Mouse (Mus musculus) T-cell, adult 2 months (primary cell): ENCODE data around the gene Egln1.

ENCODE experiments used
- DNase-seq: peaks from one replicate; pipeline ENCODE4 v3.0.0; 2022; ENCODE audit warnings: low spot score

The Egln1 gene

DNA sequence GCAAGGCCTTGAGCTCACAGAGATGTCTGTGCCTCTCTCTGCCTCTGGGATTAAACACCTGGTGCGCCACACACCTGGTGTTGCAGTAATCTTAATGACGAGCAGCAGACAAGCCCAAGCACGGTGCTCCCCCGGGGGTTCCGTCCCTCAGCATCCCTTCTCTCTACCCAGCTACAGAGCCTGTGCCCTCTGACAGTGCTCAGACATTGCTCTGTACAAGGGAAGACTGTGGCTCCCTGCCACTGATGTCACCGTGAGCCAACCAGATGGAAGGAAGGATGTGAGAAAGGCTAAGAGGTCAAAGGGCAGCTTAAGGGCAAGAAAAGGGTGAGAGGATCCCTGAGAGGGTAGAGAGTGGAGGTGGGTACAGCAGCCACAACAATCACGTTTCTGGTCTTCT lies 4.7 kb downstream of the Egln1 start:
- no peak for DNase-seq

DNA sequence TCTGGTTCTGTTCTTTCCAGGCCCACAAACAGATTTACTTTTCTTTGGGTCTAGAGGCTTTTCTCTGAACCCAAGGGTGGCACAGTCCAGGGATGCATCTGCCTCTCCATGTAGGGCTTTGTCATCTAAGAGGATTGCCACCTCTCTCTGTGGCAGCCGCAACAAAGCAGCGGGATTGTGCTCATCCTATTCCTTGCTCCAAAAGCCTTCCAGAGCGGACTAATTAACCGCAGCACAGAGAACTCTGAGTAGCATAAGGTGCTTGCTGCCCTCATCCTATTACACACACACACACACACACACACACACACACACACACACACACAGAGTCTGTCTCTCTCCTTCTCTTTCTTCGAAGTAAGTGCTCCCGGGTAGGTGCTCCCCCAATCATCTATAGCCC lies 5.3 kb downstream of the Egln1 start:
- no peak for DNase-seq

DNA sequence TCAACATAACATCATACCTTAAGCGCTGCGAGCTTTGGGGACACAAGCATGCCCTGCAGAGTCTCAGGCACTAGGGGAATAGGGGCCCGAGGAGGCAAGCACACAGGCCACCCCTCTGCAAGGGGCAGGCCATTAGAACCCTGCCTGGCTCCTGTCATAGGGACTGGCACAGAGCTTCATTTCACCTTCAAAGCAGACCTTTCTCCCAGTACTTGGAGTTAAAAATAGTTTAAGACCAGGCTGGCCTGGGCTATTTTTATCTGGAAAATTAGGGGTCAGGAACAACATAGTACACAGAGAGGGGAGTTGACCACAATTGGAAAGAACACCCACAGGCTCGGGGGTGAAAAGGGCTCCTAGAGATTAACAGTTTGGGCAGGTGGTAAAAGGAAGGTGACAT lies 11.8 kb downstream of the Egln1 start:
- DNase-seq: no peak

DNA sequence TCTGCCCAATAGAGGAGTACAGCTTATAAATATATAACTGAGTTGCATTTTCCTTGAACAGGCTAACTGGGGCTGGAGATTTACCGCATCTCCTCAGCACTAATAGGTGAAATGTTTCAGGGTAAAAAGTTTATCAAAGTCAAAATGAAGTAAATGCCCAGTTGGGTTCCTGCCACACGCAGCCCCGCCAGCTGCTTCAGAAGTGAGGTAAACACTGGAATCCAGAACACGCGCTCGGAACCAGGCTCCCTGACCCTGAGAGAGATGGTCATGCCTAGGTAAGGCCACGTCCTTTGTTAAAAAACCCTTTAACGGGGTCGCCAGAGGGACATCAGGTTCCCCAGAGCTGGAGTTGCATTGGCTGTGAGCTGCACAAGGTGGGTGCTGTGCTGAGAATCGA lies 12.4 kb downstream of the Egln1 start:
- DNase-seq: no peak

DNA sequence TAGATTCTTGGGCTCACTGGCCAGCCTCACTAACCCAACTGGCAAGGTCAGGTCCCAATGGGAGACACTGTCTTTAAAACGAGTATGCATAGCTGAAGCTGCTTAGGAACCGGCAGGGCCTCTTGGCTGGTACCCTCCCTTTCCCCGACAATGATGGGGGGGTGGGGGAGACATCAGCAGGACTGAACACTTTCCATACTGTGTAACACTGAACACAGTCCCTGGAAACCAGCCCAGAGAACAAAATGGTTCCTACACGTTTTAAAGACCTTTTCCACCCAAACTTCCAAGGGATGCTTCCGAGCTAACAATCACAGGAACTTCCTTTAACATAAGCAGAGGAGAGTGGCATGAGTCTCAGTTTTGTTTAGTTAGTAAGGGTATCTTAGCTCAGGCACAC lies 14.0 kb downstream of the Egln1 start:
- no peak for DNase-seq

DNA sequence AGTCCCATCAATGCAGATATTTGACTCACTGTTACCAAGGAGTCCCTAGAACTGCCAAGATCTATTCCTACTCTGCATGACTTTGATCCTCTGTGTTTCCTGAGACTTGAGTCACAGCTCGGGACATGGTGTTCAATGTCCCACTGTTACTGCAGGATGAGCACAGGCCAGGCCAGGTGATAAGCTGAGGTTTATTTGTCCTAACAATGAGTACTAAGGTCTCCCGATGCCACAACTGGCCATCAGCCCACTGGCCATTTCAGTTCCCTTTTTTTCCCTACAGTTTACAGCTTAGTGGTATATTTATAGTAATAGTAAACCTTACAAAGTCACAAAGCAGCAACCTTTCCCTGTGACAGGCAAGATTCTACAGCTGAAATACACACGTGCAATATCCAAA lies 16.7 kb downstream of the Egln1 start:
- no peak for DNase-seq

DNA sequence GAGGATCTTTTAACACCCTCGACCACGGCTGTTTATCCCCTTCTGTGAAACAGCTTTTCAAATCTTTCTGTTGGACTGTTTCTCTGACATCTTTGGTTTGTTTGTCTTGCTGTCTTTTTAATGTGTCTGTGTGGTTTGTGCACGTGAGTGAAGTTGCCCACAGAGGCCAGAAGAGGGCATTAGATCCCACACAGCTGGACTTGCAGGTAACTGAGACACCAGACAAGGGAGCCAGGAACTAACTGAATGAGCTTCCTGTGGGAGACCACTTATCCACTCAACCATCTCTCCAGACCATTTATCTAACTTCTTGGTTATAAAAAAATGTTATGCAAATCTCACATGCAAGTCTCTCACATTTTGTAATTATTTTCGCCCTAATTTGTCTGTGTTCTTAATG lies 18.5 kb downstream of the Egln1 start:
- DNase-seq: no peak

DNA sequence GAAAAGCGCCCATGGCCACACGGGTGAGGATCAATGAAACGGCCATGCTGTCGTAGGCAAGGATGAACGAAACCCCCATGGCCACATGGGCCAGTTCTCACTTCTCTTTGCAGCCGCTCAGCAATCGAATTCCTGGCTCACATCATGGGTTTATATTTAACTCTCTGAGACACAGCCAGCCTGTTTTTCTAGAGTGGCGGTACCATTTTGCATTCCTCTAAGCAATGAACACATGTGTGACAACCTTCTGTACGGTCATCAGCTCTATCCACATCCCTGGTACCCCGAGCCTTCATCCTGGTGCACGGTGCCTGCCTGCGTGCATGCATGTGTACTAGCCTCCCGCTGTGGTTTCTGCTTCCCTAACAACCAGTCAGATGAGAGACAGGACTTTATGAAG lies 19.0 kb downstream of the Egln1 start:
- DNase-seq: no peak

DNA sequence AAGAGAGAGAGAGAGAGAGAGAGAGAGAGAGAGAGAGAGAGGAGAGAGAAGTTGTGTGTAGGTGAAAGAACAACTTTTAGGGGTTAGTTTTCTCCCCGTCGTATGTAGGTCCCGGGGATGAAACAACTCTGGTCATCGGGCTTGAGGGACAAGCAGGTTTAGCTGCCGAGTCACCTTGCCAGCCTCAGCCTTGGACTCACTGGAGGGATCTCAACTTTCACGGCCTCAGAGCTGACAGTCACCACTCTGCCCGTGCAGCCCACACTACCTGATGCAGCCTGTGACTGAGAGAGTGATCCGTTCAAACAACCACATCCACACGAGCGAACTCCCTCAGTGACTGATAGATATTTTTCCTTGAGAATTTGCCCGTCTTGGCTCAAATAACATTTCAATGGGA lies 20.1 kb downstream of the Egln1 start:
- no peak for DNase-seq

DNA sequence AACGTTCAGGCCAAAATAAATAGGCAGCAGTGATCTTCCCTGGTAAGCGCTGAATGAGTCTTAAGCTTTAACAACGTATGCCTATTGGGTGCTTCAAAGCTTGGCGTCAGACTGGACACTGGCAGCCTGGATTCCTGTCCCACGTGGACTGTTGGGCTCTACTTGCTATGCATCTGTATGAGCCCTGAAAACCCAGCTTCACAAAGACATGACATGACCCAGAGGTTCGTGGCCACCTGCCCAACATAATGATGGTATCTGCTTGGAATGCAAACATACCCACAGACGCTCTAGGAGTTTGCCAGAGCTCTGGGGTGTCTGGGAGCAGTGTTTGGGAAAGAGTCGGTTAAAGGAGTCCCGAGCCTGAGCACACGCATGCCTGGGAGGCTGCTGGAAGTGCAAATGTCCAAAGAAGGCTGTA lies 22.8 kb downstream of the Egln1 start:
- DNase-seq: no peak

DNA sequence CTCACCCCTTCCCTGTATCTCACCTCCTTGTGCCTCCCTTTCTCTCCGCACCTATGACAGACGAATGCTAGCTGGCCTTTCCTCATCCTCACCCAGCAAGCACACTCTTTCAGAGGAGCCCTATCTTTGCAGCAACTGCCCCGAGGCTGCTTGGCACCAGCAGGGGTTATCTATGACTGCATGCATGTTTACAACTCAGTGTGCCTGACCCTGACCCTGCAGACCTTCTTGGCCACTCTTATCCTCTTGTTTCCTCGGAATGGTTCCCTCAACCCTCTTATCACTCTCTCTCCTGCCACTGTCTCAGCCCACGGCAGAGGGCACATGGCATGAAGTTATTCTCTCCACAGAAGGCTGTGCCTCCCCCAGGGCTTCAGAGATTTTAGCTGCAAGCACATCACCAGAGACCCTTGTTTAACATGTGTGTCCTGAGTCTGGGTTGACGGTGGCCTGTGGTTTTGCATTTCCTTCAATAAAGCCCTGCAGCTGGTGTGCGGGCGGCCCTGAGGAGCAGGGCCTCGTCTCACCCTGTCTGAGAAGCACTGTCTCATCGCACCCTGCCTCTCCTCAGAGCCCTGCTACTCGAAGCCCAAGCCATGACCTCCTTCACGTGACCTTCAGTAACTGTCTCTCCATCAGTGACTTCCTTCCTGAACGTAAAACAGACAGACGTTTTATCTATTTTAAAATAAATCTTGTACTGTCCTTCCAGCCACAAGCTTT lies 23.4 kb downstream of the Egln1 start:
- DNase-seq: no peak

DNA sequence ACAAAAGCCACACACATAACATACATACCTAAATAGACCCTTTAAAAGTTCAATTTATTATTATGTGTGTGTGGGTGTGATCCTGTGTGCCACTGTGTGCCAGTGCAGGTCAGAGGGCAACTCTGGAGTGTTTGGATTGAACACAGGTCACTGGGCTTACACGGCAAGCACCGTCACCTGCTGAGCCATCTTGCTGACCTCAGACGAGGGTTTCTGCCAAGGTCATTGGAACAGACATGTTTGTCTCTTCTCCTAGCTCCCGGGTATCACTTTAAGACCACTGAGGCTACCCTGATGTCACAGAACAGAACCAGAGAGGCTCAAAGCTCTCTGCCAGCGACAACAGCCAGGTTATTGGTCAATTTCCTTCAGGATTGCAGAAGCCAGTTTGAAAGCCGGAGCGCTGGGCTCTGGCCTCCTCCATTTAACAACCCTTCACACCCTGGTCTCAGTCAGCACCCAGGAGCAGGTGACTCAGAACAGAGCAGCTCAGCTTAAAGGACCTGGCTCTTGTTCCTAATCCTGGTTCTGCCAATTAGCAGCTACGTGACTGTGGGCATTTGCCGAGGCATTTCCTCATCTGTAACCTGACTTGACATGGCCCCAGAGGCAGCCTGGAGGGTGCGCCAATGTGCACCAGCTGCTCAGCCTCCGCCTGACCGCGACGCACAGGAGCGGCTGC lies 25.0 kb downstream of the Egln1 start:
- no peak for DNase-seq

DNA sequence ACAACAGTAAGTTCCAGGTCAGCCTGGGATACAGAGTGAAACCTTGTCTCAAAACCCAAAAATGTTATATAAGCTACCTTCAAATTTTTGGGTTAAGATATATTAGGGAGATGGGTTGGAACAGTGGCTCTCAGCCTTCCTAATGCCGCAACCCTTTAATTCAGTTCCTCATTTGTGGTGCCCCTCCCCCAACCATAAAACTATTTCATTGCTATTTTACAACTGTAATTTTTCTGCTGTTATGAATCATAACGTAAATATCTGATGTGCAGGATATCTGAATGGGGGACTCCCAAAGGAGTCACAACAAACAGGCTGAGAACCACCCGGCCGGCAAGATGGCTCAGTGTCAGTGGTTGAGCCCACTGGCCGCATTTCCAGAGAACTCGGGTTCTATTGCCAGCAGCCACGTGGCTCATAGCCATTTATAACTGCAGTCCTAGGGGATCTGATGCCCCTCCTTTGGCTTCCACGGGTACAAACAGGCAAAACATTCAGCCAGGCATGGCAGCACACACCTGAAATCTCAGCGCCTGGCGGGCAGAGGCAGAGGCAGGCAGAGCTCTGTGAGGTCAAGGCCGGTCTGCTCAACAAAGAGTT lies 26.5 kb downstream of the Egln1 start:
- DNase-seq: no peak

DNA sequence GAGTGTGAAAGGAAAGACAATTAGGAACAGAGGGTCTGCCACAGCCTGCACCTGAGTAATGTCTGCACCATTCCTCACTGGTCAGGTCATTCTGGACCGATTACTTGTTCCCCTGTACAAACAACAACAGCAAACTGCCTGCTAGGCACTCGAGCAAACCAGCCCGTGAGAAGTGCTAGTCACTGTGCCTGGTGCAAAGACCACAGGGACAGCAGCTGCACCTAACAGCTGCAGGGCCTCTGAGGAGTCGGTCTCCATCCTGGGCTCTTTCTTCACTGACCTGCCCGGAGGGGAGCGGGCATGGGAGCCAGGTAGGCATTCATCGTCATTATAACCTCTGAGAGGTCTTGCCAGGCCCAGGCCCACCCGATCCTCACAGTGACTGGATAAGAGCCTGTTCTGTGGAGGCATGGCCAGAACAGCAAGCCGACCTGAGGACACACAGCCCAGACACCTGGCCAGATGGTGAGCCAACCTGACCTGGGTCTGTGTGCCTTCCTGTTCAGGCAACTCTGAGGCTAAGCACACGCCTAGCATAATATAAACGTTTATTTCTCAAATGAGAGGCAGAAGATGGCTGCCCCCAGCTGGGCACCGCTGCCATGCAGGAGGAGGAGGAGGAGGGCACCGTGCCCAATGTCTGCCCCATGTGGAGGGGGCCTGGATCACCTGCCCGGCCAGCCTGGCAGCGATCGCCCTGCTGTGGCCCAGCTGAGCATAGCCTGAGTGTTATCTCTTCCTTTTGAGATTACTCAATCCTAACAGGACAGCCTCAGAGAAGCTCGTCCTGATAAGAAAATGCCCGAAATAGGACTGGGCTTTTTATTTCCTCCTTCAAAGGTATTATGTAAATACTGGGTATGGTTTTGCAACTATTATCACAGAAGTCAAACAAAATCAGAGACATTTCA lies 27.5 kb downstream of the Egln1 start:
- DNase-seq: no peak

DNA sequence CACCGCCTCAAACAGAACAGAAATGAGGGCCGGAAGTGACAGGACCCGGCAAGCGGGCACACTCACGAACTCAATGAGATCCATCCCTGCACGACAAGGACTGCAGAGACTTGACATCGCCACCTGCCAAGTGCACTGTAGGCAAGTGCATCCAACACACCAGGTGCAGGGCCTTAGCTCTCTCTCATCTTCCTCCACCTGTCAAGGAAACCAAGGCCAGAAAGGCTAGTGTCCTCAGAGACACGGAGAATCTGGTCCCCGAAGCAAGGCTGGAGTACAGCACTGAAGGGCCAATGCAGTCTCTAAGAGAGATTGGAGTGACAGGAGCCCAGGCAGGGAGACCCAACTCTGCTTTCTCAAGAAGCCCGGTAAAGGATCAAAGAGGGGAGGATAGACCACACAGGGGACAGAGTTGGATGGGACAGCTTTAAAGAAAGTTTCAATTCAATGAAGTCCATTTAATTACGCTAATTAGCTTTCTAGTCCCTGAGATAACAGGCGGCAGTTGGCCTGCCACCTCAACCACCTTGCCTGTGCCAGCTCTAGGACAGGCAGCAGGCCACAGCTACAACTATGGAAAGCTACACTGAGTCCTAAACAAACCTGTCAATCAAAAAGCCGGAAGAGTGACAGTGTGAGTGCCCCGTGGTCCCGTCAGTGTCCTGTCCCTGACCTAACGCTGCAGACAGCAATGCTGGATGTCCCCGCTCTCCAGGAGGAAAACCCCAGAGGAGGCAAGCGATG lies 31.2 kb downstream of the Egln1 start:
- DNase-seq: no peak

DNA sequence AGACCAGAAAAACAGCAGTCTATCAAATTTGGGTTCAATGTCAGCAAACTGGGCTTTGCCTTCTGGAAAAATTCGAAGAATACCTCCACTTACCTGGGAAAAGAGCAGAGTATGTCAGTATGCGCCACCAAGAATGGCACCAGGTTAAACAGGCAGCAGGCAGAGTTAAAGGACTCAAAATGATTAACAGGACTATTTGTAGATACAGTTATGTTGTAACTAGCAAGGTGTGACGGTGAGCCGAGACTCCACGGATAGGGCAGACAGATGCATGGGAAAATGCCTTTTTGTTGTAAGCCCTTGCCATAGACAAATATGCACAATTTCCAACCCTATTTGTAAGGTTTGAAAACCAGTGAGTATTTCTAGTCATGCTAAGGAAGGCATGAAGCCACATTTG lies 35.1 kb downstream of the Egln1 start:
- DNase-seq: no peak

DNA sequence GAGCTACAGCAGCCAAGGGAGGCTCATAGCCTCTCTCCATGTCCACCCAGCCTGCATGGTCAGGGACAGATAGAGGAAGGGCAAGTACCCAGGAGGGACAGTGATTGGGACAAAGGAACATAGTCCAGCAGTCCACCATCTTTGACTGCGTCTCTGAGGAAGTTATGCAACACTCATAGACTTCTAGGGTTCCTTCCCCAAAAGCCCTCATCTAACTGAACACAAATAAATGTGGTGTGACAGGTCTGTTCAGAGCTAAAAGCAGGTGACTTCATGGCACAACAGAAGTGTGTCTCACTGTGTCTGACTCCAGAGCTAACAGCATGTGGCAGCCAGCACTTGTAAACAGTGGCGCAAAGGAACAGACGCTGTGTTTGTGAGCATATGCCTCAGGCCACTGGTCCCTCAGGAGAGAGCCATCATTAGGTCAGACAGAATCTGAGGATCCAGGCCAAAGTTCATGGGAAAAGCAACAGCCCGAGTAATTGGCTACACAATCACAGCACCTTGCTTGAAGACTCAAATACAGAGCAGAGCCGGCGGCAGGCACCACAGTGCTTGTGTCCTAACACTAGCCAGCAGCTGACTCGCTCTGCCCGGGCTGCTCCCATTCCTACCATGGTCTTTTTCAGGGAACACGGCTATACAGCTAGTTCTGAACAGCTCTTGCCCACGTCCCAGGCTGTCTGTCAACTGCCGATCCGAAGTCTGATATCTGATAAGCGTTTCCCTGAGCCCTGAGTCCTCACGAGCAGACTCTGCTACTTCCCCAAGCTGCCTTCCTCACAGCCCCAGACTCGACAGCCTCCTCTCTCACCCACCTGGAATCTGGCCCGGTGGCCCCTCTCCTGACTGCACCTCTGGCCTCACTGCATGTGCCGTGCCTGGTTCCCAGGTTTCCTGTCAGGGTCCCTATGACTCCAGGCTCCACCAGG lies 36.9 kb downstream of the Egln1 start:
- DNase-seq: no peak

DNA sequence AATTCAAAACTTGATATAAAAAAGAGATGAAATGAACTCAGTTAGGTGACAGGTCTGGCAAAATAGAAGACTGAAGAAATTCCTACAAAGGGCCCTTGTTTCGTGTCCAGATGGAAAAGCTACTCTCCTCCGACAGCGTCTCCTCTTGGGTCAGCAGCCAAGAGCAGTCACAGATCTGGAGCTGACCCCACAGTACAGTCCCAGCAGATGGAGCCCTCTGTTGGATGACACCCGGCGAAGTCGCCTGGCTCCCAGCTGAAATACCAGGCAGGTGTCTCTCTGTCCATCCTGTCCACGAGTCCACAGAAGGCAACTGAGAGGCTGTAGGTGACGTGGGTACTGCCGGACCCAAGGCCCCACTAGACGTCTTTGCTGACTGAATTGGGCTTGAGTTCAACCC lies 38.8 kb downstream of the Egln1 start:
- no peak for DNase-seq

DNA sequence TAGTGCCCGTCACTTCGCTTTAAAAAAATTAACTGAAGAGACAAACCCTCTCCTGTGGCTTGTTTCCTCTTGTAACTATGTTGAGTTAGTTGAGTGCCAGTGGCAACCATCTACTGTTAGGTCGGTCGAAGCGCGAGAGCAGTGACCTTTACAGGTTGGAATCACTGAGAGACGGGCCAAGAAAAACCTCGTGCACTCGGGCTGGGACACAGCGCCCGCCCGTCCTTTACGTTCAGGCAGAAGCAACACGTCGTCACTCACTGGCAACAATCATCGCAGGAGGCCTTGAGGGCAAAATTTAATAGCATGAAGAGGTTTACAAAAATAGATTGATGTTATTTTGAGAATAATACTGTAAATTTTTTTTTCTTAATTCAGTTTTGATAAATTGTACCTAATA lies 39.2 kb downstream of the Egln1 start:
- DNase-seq: no peak

DNA sequence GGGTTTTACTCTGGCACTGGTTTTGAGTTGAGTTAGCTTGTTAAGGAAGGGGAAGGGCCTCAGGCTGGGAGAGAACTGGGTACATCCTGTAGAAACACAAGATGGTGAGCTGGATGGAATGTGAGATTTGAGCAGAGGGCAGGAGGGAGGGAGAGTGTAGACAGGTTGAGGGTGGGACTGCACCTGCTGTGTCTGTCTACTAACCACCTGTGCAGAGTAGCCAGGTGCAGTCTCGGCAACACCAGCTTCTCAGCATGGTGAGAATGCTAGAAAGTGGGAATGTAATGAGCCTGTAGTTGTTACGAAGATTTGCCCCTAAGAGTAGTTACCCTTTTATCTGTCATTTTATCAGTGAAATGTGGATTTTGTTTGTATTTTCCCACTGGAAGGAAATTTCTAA lies 43.6 kb downstream of the Egln1 start:
- no peak for DNase-seq

DNA sequence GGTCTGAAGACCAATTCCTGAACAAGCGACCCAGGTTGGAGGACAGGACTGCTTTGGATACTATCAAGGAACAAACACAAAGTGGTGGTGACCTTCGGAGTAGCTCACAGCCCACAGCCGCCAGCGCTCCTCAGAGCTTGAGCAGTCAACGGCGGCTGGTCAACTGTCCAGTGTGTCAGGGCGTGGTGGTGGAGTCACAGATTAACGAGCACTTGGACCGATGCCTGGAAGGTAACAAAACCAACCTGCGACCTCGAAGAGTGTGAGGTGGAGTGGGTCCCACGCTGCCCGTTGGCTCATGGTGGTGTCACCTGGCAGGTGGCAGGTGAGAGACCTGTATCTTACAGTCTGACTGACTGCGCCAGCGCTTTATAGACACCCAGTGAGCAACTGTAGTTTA lies 45.9 kb downstream of the Egln1 start:
- DNase-seq: no peak
